Mouse (Mus musculus) myocyte (in vitro differentiated cells): ENCODE measurements around the gene Gm37240. TPM values are rescaled to one million over a fixed set of nuclear protein-coding genes. Genes with fewer than 3 reads are reported as not detected.

Experiments used
- H3K27me3 ChIP-seq: one replicate; pipeline ENCODE4 v1.6.1; 2011; ENCODE audit not compliant: control insufficient read depth, insufficient read depth, insufficient read length
- H3K36me3 ChIP-seq: one replicate; pipeline ENCODE4 v1.6.1; 2011; ENCODE audit not compliant: control insufficient read depth, insufficient read depth
- H3K4me2 ChIP-seq: one replicate; pipeline ENCODE4 v1.6.1; 2011; ENCODE audit warnings: low read depth, control low read depth
- H3K4me3 ChIP-seq: one replicate; pipeline ENCODE4 v1.5.1; 2011; ENCODE audit warnings: mild to moderate bottlenecking, control low read depth, moderate library complexity
- H3K79me2 ChIP-seq: one replicate; pipeline ENCODE4 v1.6.1; 2011; ENCODE audit not compliant: control insufficient read depth, insufficient read depth
- H3ac ChIP-seq: one replicate; pipeline ENCODE4 v1.6.1; 2011; ENCODE audit not compliant: control insufficient read depth, insufficient read length
- CEBPB ChIP-seq: IDR thresholded peaks from 2 replicates; pipeline ENCODE4 v1.6.1; 2011; ENCODE audit warnings: mild to moderate bottlenecking, moderate library complexity; ENCODE audit not compliant: poor library complexity, insufficient read depth, severe bottlenecking
- E2F4 ChIP-seq: IDR thresholded peaks from one replicate; pipeline ENCODE4 v1.6.1; 2011; ENCODE audit warnings: mild to moderate bottlenecking, control low read depth, moderate library complexity; ENCODE audit not compliant: insufficient read depth
- MAX ChIP-seq: IDR thresholded peaks from one replicate; pipeline ENCODE4 v1.6.1; 2011; ENCODE audit warnings: low read depth, mild to moderate bottlenecking, control low read depth
- MYOD1 ChIP-seq, 3 experiments: IDR thresholded peaks; one replicate each; pipeline ENCODE4 v1.6.1; 2011; ENCODE audit warnings: control low read depth in 2 of 3, low read depth in 2 of 3, mild to moderate bottlenecking in 2 of 3, moderate library complexity in 1 of 3; ENCODE audit not compliant: insufficient read length in 2 of 3, control insufficient read depth in 1 of 3
- MYOG ChIP-seq, 3 experiments: IDR thresholded peaks; one replicate each; pipeline ENCODE4 v1.6.1; 2011; ENCODE audit warnings: control low read depth in 2 of 3, low read depth in 2 of 3, mild to moderate bottlenecking in 2 of 3; ENCODE audit not compliant: insufficient read length in 2 of 3, control insufficient read depth in 1 of 3, insufficient read depth in 1 of 3
- POLR2A ChIP-seq: IDR thresholded peaks from one replicate; pipeline ENCODE4 v1.6.1; 2011; ENCODE audit warnings: low read depth, mild to moderate bottlenecking, control low read depth, moderate library complexity; ENCODE audit not compliant: insufficient read length
- POLR2AphosphoS2 ChIP-seq: IDR thresholded peaks from one replicate; pipeline ENCODE4 v1.6.1; 2011; ENCODE audit warnings: low read depth, control low read depth; ENCODE audit not compliant: insufficient read length
- REST ChIP-seq: IDR thresholded peaks from one replicate; pipeline ENCODE4 v1.6.1; 2011; ENCODE audit warnings: mild to moderate bottlenecking, control low read depth, moderate library complexity; ENCODE audit not compliant: insufficient read depth, insufficient read length
- SRF ChIP-seq: IDR thresholded peaks from one replicate; pipeline ENCODE4 v1.6.1; 2011; ENCODE audit warnings: low read depth; ENCODE audit not compliant: control insufficient read depth, insufficient read length
- TCF12 ChIP-seq: IDR thresholded peaks from one replicate; pipeline ENCODE4 v1.6.1; 2011; ENCODE audit warnings: mild to moderate bottlenecking, control low read depth; ENCODE audit not compliant: poor library complexity, insufficient read depth, severe bottlenecking
- TCF3 ChIP-seq: IDR thresholded peaks from one replicate; pipeline ENCODE4 v1.6.1; 2011; ENCODE audit warnings: low read depth, control low read depth; ENCODE audit not compliant: insufficient read length
- USF1 ChIP-seq: IDR thresholded peaks from one replicate; pipeline ENCODE4 v1.6.1; 2011; ENCODE audit warnings: low read depth, mild to moderate bottlenecking, control low read depth, moderate library complexity
- polyA plus RNA-seq: library from polyadenylated mRNA; unstranded; fragments of >200 nt; fragmentation: generic; extraction: Trizol; gene quantifications from one replicate; pipeline ENCODE4 v1.2.1, GENCODE M21; 2012; ENCODE audit warnings: missing spikeins

Gm37240 gene
- polyA plus RNA-seq, 1 experiment, result 8.7 TPM

- Histone ChIP-seq H3K4me2 (no peak overlapping the region), H3K27me3 (peaks cover 12% of the 10 kb centered on the region), H3ac (no peak overlapping the region), H3K36me3 (no peaks in the 10 kb centered on the region), H3K4me3 (no peak overlapping the region), H3K79me2 (no peaks in the 10 kb centered on the region)
- no peak for TF ChIP-seq REST
- TF ChIP-seq E2F4, result no peak
- TF ChIP-seq POLR2AphosphoS2, result no peak
- no peak for TF ChIP-seq MYOD1 (IDR thresholded peaks at IDR 0.05; ENCODE audit: control insufficient read depth in 1 of 3, insufficient read length in 2 of 3, low read depth in 2 of 3)
- no peak for TF ChIP-seq TCF3
- TF ChIP-seq USF1, result no peak
- TF ChIP-seq CEBPB, result no peak
- no peak for TF ChIP-seq MAX
- no peak for TF ChIP-seq TCF12
- no peak for TF ChIP-seq POLR2A
- TF ChIP-seq SRF, result no peak
- TF ChIP-seq MYOG (IDR thresholded peaks at IDR 0.05; ENCODE audit: control insufficient read depth in 1 of 3, insufficient read depth in 1 of 3, insufficient read length in 2 of 3, low read depth in 2 of 3), result no peak
Observed at GRCm38 (mm10) chr3:84622026-84622425, 1265.3 kb downstream of the Gm37240 start.

- no peaks in the 10 kb centered on the region for H3K79me2 ChIP-seq
- no peaks in the 10 kb centered on the region for H3K36me3 ChIP-seq
- H3K27me3 ChIP-seq, result peaks cover 6% of the 10 kb centered on the region
- no peak overlapping the region for H3ac ChIP-seq
- no peak for TF ChIP-seq E2F4
- no peak for TF ChIP-seq CEBPB
- TF ChIP-seq SRF, result no peak
- TF ChIP-seq POLR2AphosphoS2, result no peak
- TF ChIP-seq POLR2A, result no peak
- no peak for TF ChIP-seq MYOD1 (IDR thresholded peaks at IDR 0.05; ENCODE audit: control insufficient read depth in 1 of 3, insufficient read length in 2 of 3, low read depth in 2 of 3)
- TF ChIP-seq TCF3, result no peak
- no peak for TF ChIP-seq USF1
- no peak for TF ChIP-seq TCF12
- no peak for TF ChIP-seq MYOG (IDR thresholded peaks at IDR 0.05; ENCODE audit: control insufficient read depth in 1 of 3, insufficient read depth in 1 of 3, insufficient read length in 2 of 3, low read depth in 2 of 3)
- no peak for TF ChIP-seq REST
- TF ChIP-seq MAX, result no peak
- no peak overlapping the region for H3K4me2 ChIP-seq
- H3K4me3 ChIP-seq, result no peak overlapping the region
Observed at GRCm38 (mm10) chr3:84619725-84620124, 1267.6 kb downstream of the Gm37240 start.

- Histone ChIP-seq H3K27me3 (peaks cover 6% of the 10 kb centered on the region), H3K36me3 (no peaks in the 10 kb centered on the region), H3ac (no peak overlapping the region), H3K4me3 (no peak overlapping the region), H3K4me2 (no peak overlapping the region), H3K79me2 (no peaks in the 10 kb centered on the region)
- no peak for TF ChIP-seq POLR2AphosphoS2
- TF ChIP-seq E2F4, result no peak
- TF ChIP-seq USF1, result no peak
- TF ChIP-seq MYOG (IDR thresholded peaks at IDR 0.05; ENCODE audit: control insufficient read depth in 1 of 3, insufficient read depth in 1 of 3, insufficient read length in 2 of 3, low read depth in 2 of 3), result no peak
- TF ChIP-seq REST, result no peak
- TF ChIP-seq CEBPB, result no peak
- no peak for TF ChIP-seq SRF
- TF ChIP-seq POLR2A, result no peak
- TF ChIP-seq MAX, result no peak
- TF ChIP-seq MYOD1 (IDR thresholded peaks at IDR 0.05; ENCODE audit: control insufficient read depth in 1 of 3, insufficient read length in 2 of 3, low read depth in 2 of 3), result no peak
- TF ChIP-seq TCF12, result no peak
- TF ChIP-seq TCF3, result no peak
Observed at GRCm38 (mm10) chr3:84619056-84619455, 1268.3 kb downstream of the Gm37240 start.

- TF ChIP-seq CEBPB, result no peak
- TF ChIP-seq SRF, result no peak
- TF ChIP-seq MAX, result no peak
- no peak for TF ChIP-seq POLR2A
- TF ChIP-seq MYOG (IDR thresholded peaks at IDR 0.05; ENCODE audit: control insufficient read depth in 1 of 3, insufficient read depth in 1 of 3, insufficient read length in 2 of 3, low read depth in 2 of 3), result no peak
- TF ChIP-seq USF1, result no peak
- TF ChIP-seq MYOD1 (IDR thresholded peaks at IDR 0.05; ENCODE audit: control insufficient read depth in 1 of 3, insufficient read length in 2 of 3, low read depth in 2 of 3), result no peak
- TF ChIP-seq E2F4, result no peak
- TF ChIP-seq POLR2AphosphoS2, result no peak
- TF ChIP-seq TCF3, result no peak
- TF ChIP-seq TCF12, result no peak
- no peaks in the 10 kb centered on the region for H3K79me2 ChIP-seq
- H3K4me3 ChIP-seq, result no peak overlapping the region
Observed at GRCm38 (mm10) chr3:84618627-84619026, 1268.7 kb downstream of the Gm37240 start.

DNA sequence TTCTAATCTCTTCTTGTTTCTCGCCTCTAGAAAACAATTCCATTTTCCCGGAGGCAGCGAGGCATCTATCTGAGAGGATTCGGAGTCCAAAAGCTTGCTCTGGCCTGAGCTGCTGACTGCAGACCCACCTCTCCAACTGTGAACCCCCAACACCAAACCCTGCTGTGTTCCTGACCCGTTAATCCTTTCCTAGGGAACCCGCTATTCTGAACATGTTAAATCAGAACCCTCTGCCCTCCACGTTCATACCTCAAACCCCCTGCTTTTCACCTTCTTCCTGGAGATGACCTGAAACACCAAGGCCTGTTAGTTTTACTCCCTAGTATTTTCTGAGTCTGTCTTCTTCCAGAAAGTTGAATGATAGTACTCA lies 1271.5 kb downstream of the Gm37240 start:
- Histone ChIP-seq H3K4me3 (no peak overlapping the region), H3ac (no peak overlapping the region), H3K27me3 (no peaks in the 10 kb centered on the region), H3K36me3 (no peaks in the 10 kb centered on the region), H3K4me2 (no peak overlapping the region), H3K79me2 (no peaks in the 10 kb centered on the region)
- no peak for TF ChIP-seq USF1
- TF ChIP-seq MAX, result no peak
- TF ChIP-seq E2F4, result no peak
- TF ChIP-seq REST, result no peak
- no peak for TF ChIP-seq SRF
- TF ChIP-seq POLR2A, result no peak
- no peak for TF ChIP-seq POLR2AphosphoS2
- TF ChIP-seq TCF12, result no peak
- no peak for TF ChIP-seq MYOG (IDR thresholded peaks at IDR 0.05; ENCODE audit: control insufficient read depth in 1 of 3, insufficient read depth in 1 of 3, insufficient read length in 2 of 3, low read depth in 2 of 3)
- no peak for TF ChIP-seq MYOD1 (IDR thresholded peaks at IDR 0.05; ENCODE audit: control insufficient read depth in 1 of 3, insufficient read length in 2 of 3, low read depth in 2 of 3)
- TF ChIP-seq CEBPB, result no peak
- no peak for TF ChIP-seq TCF3

More at GRCm38 (mm10) chr3:84618627-84619026, 1268.7 kb downstream of the Gm37240 start:
- Histone ChIP-seq H3K36me3 (no peaks in the 10 kb centered on the region), H3ac (no peak overlapping the region), H3K4me2 (no peak overlapping the region), H3K27me3 (peaks cover 2% of the 10 kb centered on the region)
